Mouse (Mus musculus) stomach, embryonic 16.5 days (tissue): ENCODE data around the gene Phkb. TPM values are rescaled to one million over a fixed set of nuclear protein-coding genes. Genes with fewer than 3 reads are reported as not detected.

Source experiments
- ATAC-seq: fragments of 200-750 bp; cut with Nextera tagmentation; 2 replicates; pipeline ENCODE4 v1.8.0; 2017; ENCODE audit warnings: moderate number of reproducible peaks, moderate TSS enrichment; ENCODE audit not compliant: insufficient read depth, low FRiP score
- H3K27ac ChIP-seq: fragments of 300-500 bp; sonication (generic); 2 replicates; pipeline ENCODE4 v1.5.1; 2014; ENCODE audit warnings: low read length
- H3K27me3 ChIP-seq: fragments of 300-500 bp; sonication (generic); 2 replicates; pipeline ENCODE4 v1.6.1; 2014; ENCODE audit warnings: low read length, control low read depth, mixed read lengths; ENCODE audit not compliant: control insufficient read depth, insufficient read depth
- H3K36me3 ChIP-seq: fragments of 300-500 bp; sonication (generic); 2 replicates; pipeline ENCODE4 v1.6.1; 2014; ENCODE audit warnings: low read length; ENCODE audit not compliant: control insufficient read depth, insufficient read depth
- H3K4me1 ChIP-seq: fragments of 300-500 bp; sonication (generic); 2 replicates; pipeline ENCODE4 v1.6.1; 2014; ENCODE audit warnings: low read length, control low read depth, mixed read lengths; ENCODE audit not compliant: control insufficient read depth, insufficient read depth
- H3K4me2 ChIP-seq: fragments of 300-500 bp; sonication (generic); 2 replicates; pipeline ENCODE4 v1.6.1; 2014; ENCODE audit warnings: low read depth, low read length, mixed read lengths
- H3K4me3 ChIP-seq: fragments of 300-500 bp; sonication (generic); replicated peaks from 2 replicates; pipeline ENCODE4 v1.5.1; 2014; ENCODE audit warnings: mild to moderate bottlenecking, low read length
- H3K9ac ChIP-seq: fragments of 300-500 bp; sonication (generic); 2 replicates; pipeline ENCODE4 v1.6.1; 2014; ENCODE audit warnings: low read length
- H3K9me3 ChIP-seq: fragments of 300-500 bp; sonication (generic); replicated peaks from 2 replicates; pipeline ENCODE4 v1.6.1; 2016; ENCODE audit warnings: low read length, control low read depth; ENCODE audit not compliant: control insufficient read depth
- WGBS: fragments of 180-500 bp; shearing (Covaris S2); extraction: QIAGEN DNeasy Blood & Tissue Kit; methylation state at CpG from one replicate; pipeline ENCODE4 v1.1.7; 2014; 5-methylcytosine and 5-hydroxymethylcytosine counted together
- polyA plus RNA-seq: library from polyadenylated mRNA; unstranded; fragments of >200 nt; fragmentation: Nextera tagmentation; extraction: Ambion mirVana; gene quantifications from 2 replicates; pipeline ENCODE4 v1.2.1, GENCODE M21; 2015

Gene Phkb
- polyA plus RNA-seq, 1 experiment from 2014 or later: 47.7 TPM

DNA sequence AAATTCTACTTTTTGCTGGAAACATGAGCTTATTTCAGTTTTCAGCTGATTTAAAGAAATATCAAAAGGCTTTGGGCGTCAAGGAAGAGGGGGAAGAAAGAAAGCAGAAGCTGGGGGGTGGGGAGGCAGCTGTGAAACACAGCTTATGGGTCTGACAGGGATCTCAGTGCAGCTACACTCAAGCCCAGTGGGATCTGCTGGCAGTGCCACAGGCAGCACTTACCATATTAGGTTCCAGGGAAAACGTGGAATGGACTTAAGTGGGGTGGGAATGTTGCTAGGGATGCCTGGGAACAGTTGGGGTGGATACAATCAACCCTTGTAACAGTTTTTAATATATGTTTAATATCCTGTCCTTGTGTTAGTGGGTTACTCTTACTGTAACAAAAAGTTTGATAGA, 201.3 kb downstream of the Phkb start:
- Histone ChIP-seq H3K9ac (no peak overlapping the region), H3K27ac (no peak overlapping the region), H3K4me2 (no peak overlapping the region), H3K9me3 (no peaks in the 10 kb centered on the region), H3K4me1 (no peaks in the 10 kb centered on the region), H3K27me3 (no peaks in the 10 kb centered on the region), H3K4me3 (no peak overlapping the region), H3K36me3 (no peaks in the 10 kb centered on the region)
- 48% methylated on average over 2 of the region's 2 CpGs for WGBS
- no peak for ATAC-seq

DNA sequence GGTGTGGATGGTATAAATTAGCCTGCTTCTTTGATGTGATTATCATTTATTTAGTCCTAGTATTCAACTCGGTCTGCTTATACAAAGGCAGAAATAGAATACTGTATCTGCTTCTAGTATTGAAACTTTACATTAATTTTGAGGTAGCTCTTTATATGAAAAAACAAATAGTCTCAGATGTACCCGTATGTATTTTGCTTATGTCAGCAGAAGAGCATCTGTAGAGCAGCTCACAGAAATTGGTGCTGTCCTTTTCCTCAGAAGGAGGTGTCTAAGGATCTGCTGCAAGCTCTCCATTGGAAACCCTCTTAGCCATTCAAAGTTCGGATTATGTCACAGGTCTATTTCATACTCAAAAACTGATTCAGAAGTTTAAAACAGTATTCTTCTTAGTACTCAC, 210.1 kb downstream of the Phkb start:
- no peak overlapping the region for H3K4me2 ChIP-seq
- no peaks in the 10 kb centered on the region for H3K36me3 ChIP-seq
- H3K9ac ChIP-seq: no peak overlapping the region
- ATAC-seq: no peak
- no peaks in the 10 kb centered on the region for H3K4me1 ChIP-seq
- no peak overlapping the region for H3K4me3 ChIP-seq
- no peaks in the 10 kb centered on the region for H3K9me3 ChIP-seq
- H3K27me3 ChIP-seq: no peaks in the 10 kb centered on the region
- H3K27ac ChIP-seq: no peak overlapping the region
- 80% methylated on average over 3 of the region's 3 CpGs for WGBS

DNA sequence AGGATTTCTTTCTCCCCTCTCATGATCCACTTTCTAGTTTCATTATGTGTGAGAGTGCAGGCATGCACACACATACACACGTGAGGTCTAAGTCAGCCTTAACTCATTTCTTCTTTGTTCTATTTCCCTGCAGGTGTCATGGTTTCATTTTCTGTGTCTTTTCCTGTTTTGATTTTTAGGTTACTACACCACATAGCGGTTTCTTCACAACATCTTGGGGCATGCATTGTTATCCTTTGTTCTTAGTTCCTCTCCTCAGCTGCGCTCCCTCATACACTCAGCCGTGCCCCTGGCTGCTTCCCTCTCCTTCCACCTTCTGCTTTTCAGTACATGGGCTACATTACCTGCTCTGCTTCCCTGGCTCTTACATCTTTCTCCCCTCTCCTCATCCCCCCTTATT, 211.2 kb downstream of the Phkb start:
- no peaks in the 10 kb centered on the region for H3K4me1 ChIP-seq
- no peaks in the 10 kb centered on the region for H3K9me3 ChIP-seq
- 80% methylated on average over 4 of the region's 4 CpGs for WGBS
- no peaks in the 10 kb centered on the region for H3K27me3 ChIP-seq
- no peak overlapping the region for H3K4me2 ChIP-seq
- H3K9ac ChIP-seq: no peak overlapping the region
- H3K4me3 ChIP-seq: no peak overlapping the region
- ATAC-seq: no peak
- H3K27ac ChIP-seq: no peak overlapping the region
- peaks cover under 1% of the 10 kb centered on the region; the same call in 1 of the 2 replicates for H3K36me3 ChIP-seq

DNA sequence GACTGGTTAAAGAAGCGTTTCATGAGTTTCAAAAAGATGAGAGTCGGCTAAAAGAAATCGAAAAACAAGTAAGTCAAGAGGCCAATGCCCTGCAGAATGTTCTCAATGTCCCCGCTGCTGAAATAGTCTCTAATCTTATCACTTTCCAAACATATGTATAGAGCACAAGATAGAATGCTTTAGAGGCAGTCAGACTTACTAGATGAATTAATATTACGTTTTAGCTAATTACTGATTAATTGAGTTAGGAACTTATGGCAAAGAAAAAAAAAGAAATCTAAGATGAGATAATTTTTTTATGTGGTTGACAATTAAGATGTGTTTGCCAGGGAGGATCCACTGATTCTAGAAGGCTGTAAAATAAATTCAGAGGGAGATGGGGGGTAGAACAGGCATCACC, 217.9 kb downstream of the Phkb start:
- H3K4me2 ChIP-seq: no peak overlapping the region
- no peaks in the 10 kb centered on the region for H3K27me3 ChIP-seq
- WGBS: 79% methylated on average over 5 of the region's 5 CpGs
- H3K9me3 ChIP-seq: no peaks in the 10 kb centered on the region
- ATAC-seq: no peak
- H3K27ac ChIP-seq: no peak overlapping the region
- no peak overlapping the region for H3K9ac ChIP-seq
- H3K4me3 ChIP-seq: no peak overlapping the region
- H3K36me3 ChIP-seq: peaks cover 3% of the 10 kb centered on the region; the same call in 1 of the 2 replicates
- no peaks in the 10 kb centered on the region for H3K4me1 ChIP-seq

DNA sequence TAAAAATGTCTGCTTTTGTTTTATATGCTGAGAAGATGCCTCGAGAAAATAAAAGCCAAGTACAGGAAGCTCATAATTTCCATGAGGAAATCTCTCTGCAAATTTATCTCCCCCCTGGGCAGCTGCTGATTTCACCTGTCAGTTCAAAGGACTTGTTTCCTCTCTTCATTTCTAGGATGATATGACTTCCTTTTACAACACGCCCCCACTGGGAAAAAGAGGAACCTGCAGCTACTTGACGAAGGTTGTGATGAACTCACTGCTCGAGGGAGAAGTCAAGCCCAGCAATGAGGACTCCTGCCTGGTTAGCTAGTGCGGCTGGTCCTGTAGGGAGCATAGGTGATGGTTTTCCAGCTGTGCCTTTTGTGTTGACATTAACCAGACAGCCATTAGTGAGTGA, 218.4 kb downstream of the Phkb start:
- H3K27me3 ChIP-seq: no peaks in the 10 kb centered on the region
- H3K27ac ChIP-seq: no peak overlapping the region

DNA sequence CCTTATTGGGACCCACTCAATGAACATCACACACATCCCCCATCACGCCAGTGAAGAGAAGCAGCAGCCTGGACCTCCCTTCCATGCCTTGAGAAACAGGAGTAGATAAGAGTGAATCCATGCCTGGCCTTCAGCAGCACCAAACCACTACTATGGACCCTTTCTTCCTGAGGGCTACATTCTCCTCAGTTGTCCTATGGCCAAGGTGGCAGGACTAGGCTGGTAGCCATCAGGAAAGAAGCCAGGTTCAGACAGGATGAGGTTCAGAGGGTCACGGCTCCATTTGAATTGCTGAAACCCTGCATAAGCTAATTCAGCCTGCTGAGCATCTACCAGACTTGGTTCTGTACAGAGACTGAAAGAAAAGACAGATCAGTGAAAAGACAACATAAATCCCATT, 222.7 kb downstream of the Phkb start:
- no peak for ATAC-seq
- H3K4me1 ChIP-seq: no peaks in the 10 kb centered on the region
- no peak overlapping the region for H3K9ac ChIP-seq
- no peak overlapping the region for H3K4me3 ChIP-seq
- no peaks in the 10 kb centered on the region for H3K9me3 ChIP-seq
- 92% methylated on average over 2 of the region's 2 CpGs for WGBS
- no peak overlapping the region for H3K27ac ChIP-seq
- H3K36me3 ChIP-seq: no peaks in the 10 kb centered on the region
- no peaks in the 10 kb centered on the region for H3K27me3 ChIP-seq
- no peak overlapping the region for H3K4me2 ChIP-seq

More for the DNA sequence above, 218.4 kb downstream of the Phkb start:
- Histone ChIP-seq H3K36me3 (peaks cover 3% of the 10 kb centered on the region; the same call in 1 of the 2 replicates), H3K4me2 (no peak overlapping the region), H3K4me1 (no peaks in the 10 kb centered on the region), H3K9ac (no peak overlapping the region), H3K4me3 (no peak overlapping the region), H3K9me3 (no peaks in the 10 kb centered on the region)
- WGBS: 55% methylated on average over 5 of the region's 5 CpGs
- ATAC-seq: no peak

DNA sequence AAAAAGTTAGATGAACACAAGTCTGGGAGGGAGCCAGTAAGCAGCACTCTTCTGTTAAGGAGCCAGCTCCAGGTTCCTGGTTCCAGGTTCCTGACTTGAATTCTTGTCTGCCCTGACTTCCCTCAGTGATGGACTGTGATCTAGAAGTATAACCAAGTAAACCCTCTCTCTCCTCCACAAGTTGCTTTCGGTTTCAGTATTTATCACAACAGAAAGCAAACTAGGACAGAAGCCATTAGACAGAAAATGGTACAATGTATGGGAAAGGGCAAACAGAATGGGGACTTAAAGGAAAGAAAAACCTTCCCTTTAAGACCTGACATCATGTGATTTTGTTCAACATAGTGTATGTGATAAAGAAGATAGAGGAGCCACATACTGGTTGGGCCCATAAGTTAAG, 238.7 kb downstream of the Phkb start:
- H3K4me3 ChIP-seq: no peak overlapping the region
- no peak overlapping the region for H3K27ac ChIP-seq
- H3K27me3 ChIP-seq: no peaks in the 10 kb centered on the region
- no peak for ATAC-seq
- H3K9ac ChIP-seq: no peak overlapping the region
- WGBS: 90% methylated on average over 1 of the region's 1 CpGs
- H3K36me3 ChIP-seq: no peaks in the 10 kb centered on the region
- no peaks in the 10 kb centered on the region for H3K9me3 ChIP-seq
- H3K4me1 ChIP-seq: no peaks in the 10 kb centered on the region
- H3K4me2 ChIP-seq: no peak overlapping the region

DNA sequence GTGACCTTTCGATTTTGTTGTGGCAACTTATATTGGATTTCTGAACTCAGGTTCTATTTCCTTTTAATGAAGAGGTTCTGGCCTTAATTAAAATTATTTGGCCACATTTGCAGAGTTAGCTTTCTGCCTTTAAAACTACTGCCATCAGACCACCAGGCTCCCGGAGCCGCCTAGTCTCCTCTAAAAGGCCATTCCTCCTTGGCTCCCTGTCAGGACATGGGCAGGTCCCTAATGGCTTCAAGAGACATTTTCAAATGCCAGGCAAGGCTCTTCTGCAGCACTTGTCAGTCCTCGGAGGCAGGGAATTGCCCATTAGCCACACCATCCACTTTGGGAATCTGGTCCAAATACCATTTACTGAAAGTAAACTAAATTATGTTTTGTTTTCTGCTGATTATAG, 242.6 kb downstream of the Phkb start:
- Histone ChIP-seq H3K27ac (no peak overlapping the region), H3K4me2 (no peak overlapping the region), H3K27me3 (no peaks in the 10 kb centered on the region), H3K9ac (no peak overlapping the region), H3K36me3 (no peaks in the 10 kb centered on the region), H3K4me1 (no peaks in the 10 kb centered on the region), H3K9me3 (no peaks in the 10 kb centered on the region), H3K4me3 (no peak overlapping the region)
- 67% methylated on average over 4 of the region's 4 CpGs for WGBS
- ATAC-seq: no peak

DNA sequence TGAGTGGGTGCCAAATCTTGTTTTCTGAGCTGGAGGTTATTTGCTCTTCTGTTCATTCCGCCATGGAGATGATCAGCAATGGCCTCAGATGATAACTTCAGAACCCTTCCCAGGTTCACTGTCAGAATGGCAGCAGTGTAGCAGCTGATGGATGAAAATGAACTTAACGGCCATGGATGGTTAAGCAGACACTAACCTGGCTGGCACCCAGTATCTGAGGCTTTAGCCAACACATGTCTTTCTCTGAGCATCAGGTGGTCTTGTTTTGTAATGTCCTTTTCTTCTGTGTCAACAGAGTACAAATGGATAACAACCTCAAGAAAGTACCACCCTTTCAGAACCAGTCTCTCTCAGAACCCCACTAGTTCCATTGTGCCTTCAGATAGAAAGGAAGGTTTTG, 246.0 kb downstream of the Phkb start:
- H3K27me3 ChIP-seq: no peaks in the 10 kb centered on the region
- 79% methylated on average over 2 of the region's 2 CpGs for WGBS
- no peak overlapping the region for H3K4me3 ChIP-seq
- H3K27ac ChIP-seq: no peak overlapping the region
- ATAC-seq: no peak
- H3K4me2 ChIP-seq: no peak overlapping the region
- no peaks in the 10 kb centered on the region for H3K9me3 ChIP-seq
- H3K9ac ChIP-seq: no peak overlapping the region
- H3K4me1 ChIP-seq: no peaks in the 10 kb centered on the region
- no peaks in the 10 kb centered on the region for H3K36me3 ChIP-seq

DNA sequence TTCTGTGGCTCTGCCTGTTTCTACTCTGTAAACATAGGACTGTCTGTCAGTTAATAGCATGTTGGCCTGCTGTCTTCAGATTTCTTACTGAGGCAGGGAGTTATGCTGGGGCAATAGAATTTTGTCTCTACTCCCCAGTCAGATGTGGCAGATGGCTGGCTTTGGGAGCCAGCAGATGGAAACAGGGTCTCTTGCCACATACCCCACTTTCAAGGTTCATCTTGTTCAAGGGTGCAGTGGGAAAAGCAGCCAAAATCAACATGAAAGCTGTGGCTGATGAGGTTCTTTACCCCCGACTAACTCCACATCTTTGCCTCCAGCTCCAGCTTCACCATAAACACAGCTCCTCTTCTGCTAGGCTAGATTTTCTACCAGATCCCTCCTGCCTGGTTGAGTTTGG, 246.7 kb downstream of the Phkb start:
- H3K36me3 ChIP-seq: no peaks in the 10 kb centered on the region
- WGBS: 85% methylated on average over 1 of the region's 1 CpGs
- no peaks in the 10 kb centered on the region for H3K9me3 ChIP-seq
- H3K4me2 ChIP-seq: no peak overlapping the region
- ATAC-seq: no peak
- H3K9ac ChIP-seq: no peak overlapping the region
- H3K4me1 ChIP-seq: no peaks in the 10 kb centered on the region
- H3K4me3 ChIP-seq: no peak overlapping the region
- H3K27ac ChIP-seq: no peak overlapping the region
- no peaks in the 10 kb centered on the region for H3K27me3 ChIP-seq
